Mouse (Mus musculus) G1E (cell line): ENCODE measurements around the gene Pla2g15. TPM values are rescaled to one million over a fixed set of nuclear protein-coding genes. Genes with fewer than 3 reads are reported as not detected.

ENCODE experiments used
- ATAC-seq: 2 replicates; pipeline ENCODE4 v1.8.0; 2016; ENCODE audit warnings: mild to moderate bottlenecking; ENCODE audit not compliant: insufficient number of reproducible peaks, poor library complexity, low FRiP score, severe bottlenecking; ENCODE audit errors: extremely low read depth
- DNase-seq: peaks from one replicate; pipeline ENCODE4 v3.0.0; 2012; ENCODE audit warnings: low spot score
- H3K27me3 ChIP-seq: 2 replicates; pipeline ENCODE4 v1.6.1; 2012; ENCODE audit warnings: mild to moderate bottlenecking, low read length, inconsistent platforms; ENCODE audit not compliant: insufficient read depth
- H3K36me3 ChIP-seq: replicated peaks from 2 replicates; pipeline ENCODE3; 2012; ENCODE audit warnings: mild to moderate bottlenecking, inconsistent platforms
- H3K4me1 ChIP-seq: 2 replicates; pipeline ENCODE4 v1.6.1; 2012; ENCODE audit warnings: low read depth, low read length, inconsistent platforms, mixed read lengths; ENCODE audit not compliant: insufficient read depth
- H3K4me3 ChIP-seq: 2 replicates; pipeline ENCODE4 v1.5.1; 2012; ENCODE audit warnings: low read depth, mild to moderate bottlenecking, inconsistent platforms, low read length, moderate library complexity, mixed read lengths
- H3K9me3 ChIP-seq: replicated peaks from 2 replicates; pipeline ENCODE4 v1.6.1; 2012; ENCODE audit warnings: inconsistent platforms
- CTCF ChIP-seq: IDR thresholded peaks from 2 replicates; pipeline ENCODE4 v1.5.1; 2012; ENCODE audit warnings: low read depth, low read length, inconsistent platforms, mixed read lengths
- GATA1 ChIP-seq: IDR thresholded peaks from 2 replicates; pipeline ENCODE4 v1.6.1; 2012; ENCODE audit warnings: borderline replicate concordance, low read length, inconsistent platforms, mixed read lengths
- GATA2 ChIP-seq: IDR thresholded peaks from 2 replicates; pipeline ENCODE4 v1.6.1; 2012; ENCODE audit warnings: low read depth, low read length, inconsistent platforms, borderline replicate concordance
- POLR2AphosphoS5 ChIP-seq: IDR thresholded peaks from 2 replicates; pipeline ENCODE4 v1.6.1; 2012; ENCODE audit warnings: low read depth, low read length, inconsistent platforms; ENCODE audit not compliant: insufficient replicate concordance
- TAL1 ChIP-seq: conservative IDR thresholded peaks from 2 replicates; pipeline ENCODE4 v1.6.1; 2012; ENCODE audit warnings: low read depth, low read length, inconsistent platforms, mixed read lengths
- polyA plus RNA-seq: library from polyadenylated mRNA; stranded (reverse); fragments of >175 nt; gene quantifications from 2 replicates; pipeline ENCODE4 v1.2.3, GENCODE M21; 2012
- total RNA-seq, 2 experiments: library from RNA; stranded (forward) in 1 of 2; stranded (reverse) in 1 of 2; fragments of 200-1000 nt in 1 of 2; fragments of >200 nt in 1 of 2; fragmentation: Nextera tagmentation in 1 of 2; gene quantifications; 2 replicates each; pipeline ENCODE4 v1.2.3; 2014 to 2017

Pla2g15 gene
- total and polyA plus RNA-seq, 3 experiments = 0.39 to 0.55 TPM; not detected in 1

DNA sequence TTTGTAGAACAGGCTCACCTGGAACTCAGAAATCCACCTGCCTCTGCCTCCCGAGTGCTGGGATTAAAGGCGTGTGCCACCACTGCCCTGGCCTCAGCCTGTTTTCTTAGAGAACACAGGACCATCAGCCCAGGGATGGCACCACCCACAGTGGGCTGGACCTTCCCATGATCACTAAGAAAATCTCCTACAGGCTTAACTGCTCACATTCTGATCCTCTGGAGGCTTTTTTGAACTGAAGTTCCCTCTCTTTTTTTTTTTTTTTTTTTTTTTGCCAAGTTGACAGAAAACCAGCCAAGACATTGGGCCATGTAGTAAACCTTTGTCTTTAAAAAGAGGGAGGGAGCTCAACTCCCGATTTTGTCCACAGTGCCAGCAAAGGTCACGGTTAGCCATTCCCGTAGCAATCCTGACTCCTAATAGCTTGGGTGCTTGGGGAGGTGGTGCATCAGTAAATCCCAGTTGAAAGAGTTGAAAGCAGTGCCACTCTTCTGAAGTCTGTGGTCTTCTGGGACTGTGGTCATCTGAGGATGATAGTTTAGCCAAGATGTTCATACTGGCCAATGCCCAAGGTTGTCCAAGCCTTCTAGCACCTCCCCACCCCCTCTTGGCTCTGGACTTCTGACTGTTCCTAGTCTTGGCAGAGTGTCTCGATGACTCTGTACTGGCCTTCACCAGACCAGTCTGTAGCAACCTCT lies 2.2 kb upstream of the Pla2g15 start:
- TF ChIP-seq CTCF (no peak), GATA1 (no peak), TAL1 (no peak), GATA2 (no peak), POLR2AphosphoS5 (no peak)
- no peak overlapping the region for H3K4me3 ChIP-seq
- DNase-seq (no peak), ATAC-seq (no peak)
- H3K4me1 ChIP-seq = peaks cover 45% of the 10 kb centered on the region
- no peaks in the 10 kb centered on the region for H3K9me3 ChIP-seq
- no peaks in the 10 kb centered on the region for H3K36me3 ChIP-seq
- H3K27me3 ChIP-seq = peaks cover 83% of the 10 kb centered on the region

DNA sequence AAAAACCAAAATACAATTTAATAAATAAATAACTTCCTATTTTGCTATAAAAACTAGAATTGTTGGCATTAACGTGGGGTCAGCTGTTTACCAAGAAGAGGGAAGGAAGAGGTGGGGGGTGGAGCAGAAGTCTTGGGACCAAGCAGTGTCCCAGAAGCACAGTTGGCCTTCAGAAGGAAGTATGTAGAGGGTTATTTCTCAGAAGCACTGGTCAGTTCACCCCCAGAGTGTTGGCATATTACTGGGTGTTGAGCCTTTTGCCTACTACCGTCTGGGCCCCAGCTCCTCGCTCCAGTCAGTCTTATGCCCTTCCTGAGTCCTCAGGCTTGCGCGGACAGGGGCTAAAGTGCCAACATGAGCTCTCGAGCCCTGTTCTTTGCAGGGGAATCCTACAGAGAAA lies 1.2 kb upstream of the Pla2g15 start:
- DNase-seq = no peak
- Histone ChIP-seq H3K9me3 (no peaks in the 10 kb centered on the region), H3K4me1 (peaks cover 51% of the 10 kb centered on the region), H3K27me3 (peaks cover 87% of the 10 kb centered on the region), H3K36me3 (no peaks in the 10 kb centered on the region), H3K4me3 (no peak overlapping the region)
- TF ChIP-seq CTCF (no peak), TAL1 (no peak), GATA1 (no peak), POLR2AphosphoS5 (no peak), GATA2 (no peak)
- no peak for ATAC-seq

- Histone ChIP-seq H3K4me1 (peaks cover 50% of the 10 kb centered on the region), H3K27me3 (peaks cover 86% of the 10 kb centered on the region), H3K36me3 (no peaks in the 10 kb centered on the region), H3K4me3 (peak overlapping the region; percentile 73), H3K9me3 (no peaks in the 10 kb centered on the region)
- DNase-seq (no peak), ATAC-seq (no peak)
- no peak for TF ChIP-seq GATA2
- no peak for TF ChIP-seq GATA1
- TF ChIP-seq CTCF = no peak
- TF ChIP-seq TAL1 = no peak
- TF ChIP-seq POLR2AphosphoS5 = no peak
These were observed 428 bp downstream of the Pla2g15 start for GRCm38 (mm10) chr8:106150653-106151000.

DNA sequence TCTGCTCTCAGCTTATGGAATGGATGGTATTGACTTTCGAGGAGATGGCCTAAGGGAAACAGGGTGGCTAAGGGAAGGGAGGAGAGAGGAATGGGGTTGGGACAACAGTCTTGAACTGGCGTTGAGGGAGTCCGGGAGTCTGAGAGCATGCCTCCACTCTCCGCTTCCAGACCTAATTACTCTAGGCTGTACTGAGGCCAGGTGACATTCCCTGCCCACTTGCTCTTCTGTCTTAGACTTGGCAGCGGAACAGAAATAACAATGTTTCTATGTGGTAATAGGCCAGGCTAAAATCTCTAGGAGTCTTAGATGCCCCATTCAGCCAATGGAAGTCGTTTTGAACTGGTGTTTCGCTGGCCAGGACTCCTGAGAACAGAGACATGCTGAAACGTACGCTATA lies 842 bp downstream of the Pla2g15 start:
- Histone ChIP-seq H3K36me3 (no peaks in the 10 kb centered on the region), H3K4me3 (peak overlapping the region; percentile 73; the same call in 1 of the 2 replicates), H3K9me3 (no peaks in the 10 kb centered on the region), H3K27me3 (peaks cover 84% of the 10 kb centered on the region), H3K4me1 (peaks cover 46% of the 10 kb centered on the region)
- no peak for ATAC-seq
- TF ChIP-seq POLR2AphosphoS5 = no peak
- no peak for TF ChIP-seq GATA2
- TF ChIP-seq CTCF = no peak
- TF ChIP-seq GATA1 = no peak
- no peak for TF ChIP-seq TAL1
- DNase-seq = no peak

- Histone ChIP-seq H3K27me3 (peaks cover 76% of the 10 kb centered on the region), H3K4me1 (peaks cover 50% of the 10 kb centered on the region), H3K9me3 (no peaks in the 10 kb centered on the region), H3K4me3 (no peak overlapping the region), H3K36me3 (no peaks in the 10 kb centered on the region)
- ATAC-seq (no peak), DNase-seq (no peak)
- TF ChIP-seq GATA2 (no peak), CTCF (no peak), POLR2AphosphoS5 (no peak), TAL1 (no peak), GATA1 (no peak)
These were observed 2.7 kb downstream of the Pla2g15 start for GRCm38 (mm10) chr8:106152876-106153275.

GRCm38 (mm10) chr8:106157419-106157818 lies 7.2 kb downstream of the Pla2g15 start:
- Histone ChIP-seq H3K9me3 (no peaks in the 10 kb centered on the region), H3K36me3 (no peaks in the 10 kb centered on the region), H3K4me1 (peaks cover 31% of the 10 kb centered on the region), H3K4me3 (no peak overlapping the region), H3K27me3 (peaks cover 74% of the 10 kb centered on the region)
- no peak for DNase-seq
- peak; percentile 71; the same call in 1 of the 2 replicates for ATAC-seq
- TF ChIP-seq POLR2AphosphoS5 = no peak
- TF ChIP-seq GATA1 = no peak
- TF ChIP-seq TAL1 = peak; percentile 55
- no peak for TF ChIP-seq GATA2
